Mouse (Mus musculus) kidney, adult 2 months (tissue): ENCODE data around the gene Tmtc2. TPM values are rescaled to one million over a fixed set of nuclear protein-coding genes. Genes with fewer than 3 reads are reported as not detected.
A peak's percentile ranks its signal among the peaks of the same experiment; 100 is the strongest.

Experiments
- DNase-seq: peaks from one replicate; pipeline ENCODE4 v3.0.0; 2021
- H3K27ac ChIP-seq: fragments of 200-500 bp; 2 replicates; pipeline ENCODE4 v1.5.1; 2012; ENCODE audit warnings: low read depth, low read length, control low read depth, inconsistent platforms; ENCODE audit not compliant: insufficient read depth
- H3K27me3 ChIP-seq: fragments of 200-500 bp; replicated peaks from 2 replicates; pipeline ENCODE4 v1.6.1; 2012; ENCODE audit warnings: mild to moderate bottlenecking, moderate library complexity, low read length, inconsistent platforms; ENCODE audit not compliant: control insufficient read depth, insufficient read depth
- H3K36me3 ChIP-seq: fragments of 200-500 bp; 2 replicates; pipeline ENCODE4 v1.6.1; 2012; ENCODE audit warnings: mild to moderate bottlenecking, moderate library complexity, low read length, inconsistent platforms; ENCODE audit not compliant: control insufficient read depth, insufficient read depth
- H3K4me1 ChIP-seq: fragments of 200-500 bp; 2 replicates; pipeline ENCODE4 v1.6.1; 2011; ENCODE audit warnings: low read length; ENCODE audit not compliant: control insufficient read depth, insufficient read depth
- H3K4me3 ChIP-seq: fragments of 200-500 bp; 2 replicates; pipeline ENCODE4 v1.5.1; 2011; ENCODE audit warnings: mild to moderate bottlenecking, low read depth, low read length, control low read depth; ENCODE audit not compliant: insufficient read depth
- CTCF ChIP-seq: fragments of 200-500 bp; conservative IDR thresholded peaks from 2 replicates; pipeline ENCODE4 v1.5.1; 2011; ENCODE audit warnings: low read depth, mild to moderate bottlenecking, control low read depth, low read length, moderate library complexity, mixed read lengths; ENCODE audit not compliant: insufficient read depth, insufficient read length
- POLR2A ChIP-seq: fragments of 200-500 bp; IDR thresholded peaks from one replicate; pipeline ENCODE4 v1.6.1; 2011; ENCODE audit warnings: low read depth, low read length, control low read depth
- WGBS: fragments of 180-500 bp; shearing (Covaris S2); methylation state at CpG from one replicate; pipeline ENCODE4 v1.1.7; 2018; 5-methylcytosine and 5-hydroxymethylcytosine counted together
- polyA plus RNA-seq: library from polyadenylated mRNA; depleted of rRNA; stranded (reverse); fragments of >200 nt; gene quantifications from 2 replicates; pipeline ENCODE4 v1.2.3, GENCODE M21; 2012

Tmtc2 gene
- polyA plus RNA-seq, 1 experiment, result 1.1 TPM

GRCm38 (mm10) chr10:105297560-105297959, 276.7 kb downstream of the Tmtc2 start:
- 80% methylated on average over 3 of the region's 3 CpGs for WGBS
- H3K4me3 ChIP-seq, result no peak overlapping the region
- DNase-seq, result no peak
- TF ChIP-seq POLR2A (no peak), CTCF (no peak)
- no peaks in the 10 kb centered on the region for H3K36me3 ChIP-seq
- no peaks in the 10 kb centered on the region for H3K4me1 ChIP-seq
- no peaks in the 10 kb centered on the region for H3K27me3 ChIP-seq
- H3K27ac ChIP-seq, result no peak overlapping the region

DNA sequence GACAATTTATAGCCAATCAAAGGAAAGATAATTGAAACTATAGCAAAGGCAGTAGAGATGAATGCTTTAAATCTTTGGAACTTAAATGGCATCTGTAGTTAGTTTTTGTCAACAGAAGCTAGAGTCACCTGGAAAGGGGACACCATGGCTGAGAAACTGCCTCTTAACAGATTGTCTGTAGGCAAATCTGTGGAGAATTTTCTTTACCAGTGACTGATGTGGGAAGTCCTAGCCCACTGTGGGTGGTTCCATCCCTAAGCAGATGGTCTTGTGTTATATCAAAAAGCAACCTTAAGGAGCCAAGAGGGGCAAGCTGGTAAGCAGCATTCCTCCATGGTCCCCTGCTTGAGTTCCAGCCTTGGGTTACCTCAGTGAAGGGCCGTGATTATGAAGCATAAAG, 281.3 kb downstream of the Tmtc2 start:
- H3K27ac ChIP-seq, result no peak overlapping the region
- no peak for DNase-seq
- no peak for TF ChIP-seq POLR2A
- no peak for TF ChIP-seq CTCF
- H3K36me3 ChIP-seq, result no peaks in the 10 kb centered on the region
- H3K4me1 ChIP-seq, result no peaks in the 10 kb centered on the region
- H3K4me3 ChIP-seq, result no peak overlapping the region
- no peaks in the 10 kb centered on the region for H3K27me3 ChIP-seq
- 82% methylated on average over 1 of the region's 1 CpGs for WGBS

DNA sequence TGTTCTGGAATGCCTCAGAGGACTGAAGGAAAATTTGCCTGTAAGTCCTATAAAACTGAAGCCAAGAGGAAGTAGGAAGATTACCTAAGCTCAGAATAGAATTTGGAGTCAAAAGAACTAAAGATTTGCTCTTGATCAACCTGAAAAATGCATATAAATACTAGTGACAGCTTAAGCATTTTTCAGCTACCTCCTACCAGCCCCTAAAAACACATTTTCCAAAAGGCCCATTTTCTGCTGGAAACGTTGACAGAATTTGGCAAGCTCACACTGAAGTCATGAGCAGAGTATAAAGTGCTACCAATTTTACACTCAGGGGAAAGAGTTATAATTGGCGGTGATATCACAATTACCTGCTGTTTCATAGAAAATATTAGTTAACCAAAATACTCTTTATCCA, 285.8 kb downstream of the Tmtc2 start:
- 69% methylated on average over 2 of the region's 2 CpGs for WGBS
- no peaks in the 10 kb centered on the region for H3K4me1 ChIP-seq
- TF ChIP-seq POLR2A (no peak), CTCF (no peak)

GRCm38 (mm10) chr10:105287575-105287974, 286.7 kb downstream of the Tmtc2 start:
- no peaks in the 10 kb centered on the region for H3K36me3 ChIP-seq

More for the DNA sequence above, 285.8 kb downstream of the Tmtc2 start:
- no peak for DNase-seq
- no peaks in the 10 kb centered on the region for H3K36me3 ChIP-seq
- H3K27ac ChIP-seq, result no peak overlapping the region
- H3K4me3 ChIP-seq, result no peak overlapping the region
- no peaks in the 10 kb centered on the region for H3K27me3 ChIP-seq

GRCm38 (mm10) chr10:105287064-105287463, 287.2 kb downstream of the Tmtc2 start:
- Histone ChIP-seq H3K4me1 (no peaks in the 10 kb centered on the region), H3K4me3 (no peak overlapping the region), H3K27ac (no peak overlapping the region), H3K36me3 (no peaks in the 10 kb centered on the region), H3K27me3 (no peaks in the 10 kb centered on the region)
- no peak for DNase-seq
- TF ChIP-seq POLR2A (no peak), CTCF (no peak)
- 88% methylated on average over 7 of the region's 7 CpGs for WGBS

More at GRCm38 (mm10) chr10:105287575-105287974, 286.7 kb downstream of the Tmtc2 start:
- H3K4me1 ChIP-seq, result no peaks in the 10 kb centered on the region
- no peak overlapping the region for H3K4me3 ChIP-seq
- H3K27ac ChIP-seq, result no peak overlapping the region
- TF ChIP-seq POLR2A (no peak), CTCF (no peak)
- H3K27me3 ChIP-seq, result no peaks in the 10 kb centered on the region
- WGBS, result 90% methylated on average over 3 of the region's 3 CpGs
- no peak for DNase-seq

DNA sequence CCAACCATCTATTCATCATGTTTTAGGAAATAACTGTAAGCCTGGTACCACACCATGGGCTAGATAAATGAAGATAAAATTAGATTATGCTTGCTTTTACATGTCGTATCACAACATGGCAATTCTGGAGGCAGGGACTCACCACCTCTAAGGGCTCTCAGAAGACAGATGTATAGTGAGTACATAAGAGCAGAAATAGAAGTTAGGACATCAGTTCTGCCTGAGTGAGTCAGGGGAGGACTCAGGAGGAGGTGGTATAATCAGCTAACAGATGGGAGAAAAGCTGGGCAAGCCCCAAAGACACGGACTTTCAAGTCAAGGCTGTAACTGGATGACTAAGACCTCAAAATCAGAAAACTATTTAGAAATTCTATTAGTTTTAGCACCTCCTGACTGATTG, 288.0 kb downstream of the Tmtc2 start:
- no peak for DNase-seq
- 66% methylated on average over 2 of the region's 2 CpGs for WGBS
- Histone ChIP-seq H3K27ac (no peak overlapping the region), H3K4me1 (no peaks in the 10 kb centered on the region), H3K4me3 (no peak overlapping the region), H3K36me3 (no peaks in the 10 kb centered on the region), H3K27me3 (no peaks in the 10 kb centered on the region)
- TF ChIP-seq CTCF (no peak), POLR2A (no peak)

- TF ChIP-seq CTCF (no peak), POLR2A (no peak)
- no peaks in the 10 kb centered on the region for H3K27me3 ChIP-seq
- H3K4me3 ChIP-seq, result no peak overlapping the region
- DNase-seq, result peak; percentile 4
- no peaks in the 10 kb centered on the region for H3K4me1 ChIP-seq
- H3K27ac ChIP-seq, result no peak overlapping the region
- H3K36me3 ChIP-seq, result no peaks in the 10 kb centered on the region
- WGBS, result 36% methylated on average over 6 of the region's 6 CpGs
Measured at GRCm38 (mm10) chr10:105284171-105284570, 290.1 kb downstream of the Tmtc2 start.

DNA sequence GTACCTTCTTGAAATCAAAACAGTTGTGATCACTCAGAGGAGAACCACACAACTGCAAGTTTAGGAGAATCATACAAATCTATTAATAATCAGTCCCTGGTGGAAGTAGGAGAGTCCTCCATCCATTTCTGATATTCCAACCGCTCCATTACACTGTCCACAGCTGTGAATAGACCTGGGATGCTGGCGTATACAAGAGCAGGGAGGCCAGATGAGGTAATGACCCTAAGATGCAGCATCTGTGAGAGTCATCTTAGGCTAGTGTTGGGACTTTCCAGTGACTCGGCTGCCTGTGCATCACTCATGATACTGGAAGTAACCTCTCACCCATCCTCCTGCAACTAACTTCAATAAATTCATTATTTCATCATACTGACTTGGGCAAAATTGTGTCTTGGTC, 293.3 kb downstream of the Tmtc2 start:
- TF ChIP-seq POLR2A, result no peak
- H3K4me1 ChIP-seq, result no peaks in the 10 kb centered on the region
- WGBS, result 91% methylated on average over 3 of the region's 3 CpGs
- H3K36me3 ChIP-seq, result no peaks in the 10 kb centered on the region
- no peak overlapping the region for H3K4me3 ChIP-seq
- no peaks in the 10 kb centered on the region for H3K27me3 ChIP-seq
- no peak for DNase-seq
- H3K27ac ChIP-seq, result no peak overlapping the region
